Mouse (Mus musculus): ENCODE measurements at regions not wholly inside any gene's neighbourhood (a gene's known extent, or its start where the extent isn't known, plus 50 kb on each side); places are given as distances from the start of the nearest gene placed in this dataset.
A peak's percentile ranks its signal among the peaks of the same experiment; 100 is the strongest.

GRCm38 (mm10) chr12:27160063-27160686, 182.2 kb downstream of the Sox11 start:
- Histone ChIP-seq H3K27ac (replicated peaks; ENCODE audit: low read depth, low read length) (no peak overlapping the region), H3K27me3 (replicated peaks; ENCODE audit: control insufficient read depth, insufficient read depth, low read length) (no peaks in the 10 kb centered on the region), H3K9ac (ENCODE audit: low read depth, low read length) (peak overlapping the region; percentile 28; the same call in 1 of the 2 replicates), H3K4me3 (ENCODE audit: low read depth, low read length) (peak overlapping the region; percentile 9; the same call in 1 of the 2 replicates), H3K4me2 (ENCODE audit: low read depth, low read length) (peak overlapping the region; percentile 32), H3K36me3 (ENCODE audit: control insufficient read depth, insufficient read depth, low read length) (no peaks in the 10 kb centered on the region), H3K4me1 (ENCODE audit: control insufficient read depth, insufficient read depth, low read length) (0 out of 2 replicates have a peak, but pooled peaks cover 4% of the 10 kb centered on the region), H3K9me3 (ENCODE audit: control insufficient read depth, low read length) (no peaks in the 10 kb centered on the region)
- DNase-seq (ENCODE audit: low spot score) (no peak), ATAC-seq (ENCODE audit: low read depth) (no peak)
- 63% methylated on average over 18 of the region's 18 CpGs for WGBS

- ATAC-seq (ENCODE audit: low read depth) (no peak), DNase-seq (ENCODE audit: low spot score) (no peak)
- Histone ChIP-seq H3K4me3 (ENCODE audit: low read depth, low read length) (peak overlapping the region; percentile 9; the same call in 1 of the 2 replicates), H3K4me1 (ENCODE audit: control insufficient read depth, insufficient read depth, low read length) (0 out of 2 replicates have a peak, but pooled peaks cover 4% of the 10 kb centered on the region), H3K27ac (replicated peaks; ENCODE audit: low read depth, low read length) (no peak overlapping the region), H3K27me3 (replicated peaks; ENCODE audit: control insufficient read depth, insufficient read depth, low read length) (no peaks in the 10 kb centered on the region), H3K9ac (ENCODE audit: low read depth, low read length) (peak overlapping the region; percentile 28; the same call in 1 of the 2 replicates), H3K4me2 (ENCODE audit: low read depth, low read length) (peak overlapping the region; percentile 32), H3K9me3 (ENCODE audit: control insufficient read depth, low read length) (no peaks in the 10 kb centered on the region), H3K36me3 (ENCODE audit: control insufficient read depth, insufficient read depth, low read length) (no peaks in the 10 kb centered on the region)
- WGBS = 69% methylated on average over 8 of the region's 8 CpGs
These were observed 182.8 kb downstream of the Sox11 start for GRCm38 (mm10) chr12:27159416-27160062.

GRCm38 (mm10) chr12:27150871-27151853, 191.2 kb downstream of the Sox11 start:
- Histone ChIP-seq H3K4me2 (ENCODE audit: low read depth, low read length) (no peak overlapping the region), H3K27me3 (replicated peaks; ENCODE audit: control insufficient read depth, insufficient read depth, low read length) (no peaks in the 10 kb centered on the region), H3K9ac (ENCODE audit: low read depth, low read length) (no peak overlapping the region), H3K27ac (replicated peaks; ENCODE audit: low read depth, low read length) (peak overlapping the region; percentile 46; the same call in 1 of the 2 replicates), H3K4me1 (ENCODE audit: control insufficient read depth, insufficient read depth, low read length) (peaks cover 15% of the 10 kb centered on the region), H3K36me3 (ENCODE audit: control insufficient read depth, insufficient read depth, low read length) (no peaks in the 10 kb centered on the region), H3K4me3 (ENCODE audit: low read depth, low read length) (no peak overlapping the region), H3K9me3 (ENCODE audit: control insufficient read depth, low read length) (no peaks in the 10 kb centered on the region)
- 18% methylated on average over 13 of the region's 13 CpGs for WGBS
- ATAC-seq (ENCODE audit: low read depth) (peak; percentile 87), DNase-seq (ENCODE audit: low spot score) (peak; percentile 71)

GRCm38 (mm10) chr12:27143310-27143709, 199.1 kb downstream of the Sox11 start:
- ATAC-seq (ENCODE audit: low read depth) (no peak), DNase-seq (ENCODE audit: low spot score) (no peak)
- Histone ChIP-seq H3K27ac (replicated peaks; ENCODE audit: low read depth, low read length) (no peak overlapping the region), H3K36me3 (ENCODE audit: control insufficient read depth, insufficient read depth, low read length) (no peaks in the 10 kb centered on the region), H3K4me1 (ENCODE audit: control insufficient read depth, insufficient read depth, low read length) (peaks cover 23% of the 10 kb centered on the region), H3K4me3 (ENCODE audit: low read depth, low read length) (no peak overlapping the region), H3K4me2 (ENCODE audit: low read depth, low read length) (no peak overlapping the region), H3K9ac (ENCODE audit: low read depth, low read length) (no peak overlapping the region), H3K9me3 (ENCODE audit: control insufficient read depth, low read length) (no peaks in the 10 kb centered on the region), H3K27me3 (replicated peaks; ENCODE audit: control insufficient read depth, insufficient read depth, low read length) (no peaks in the 10 kb centered on the region)
- 83% methylated on average over 8 of the region's 8 CpGs for WGBS

GRCm38 (mm10) chr12:27140335-27140702, 202.1 kb downstream of the Sox11 start:
- Histone ChIP-seq H3K4me2 (ENCODE audit: low read depth, low read length) (no peak overlapping the region), H3K9ac (ENCODE audit: low read depth, low read length) (no peak overlapping the region), H3K9me3 (ENCODE audit: control insufficient read depth, low read length) (no peaks in the 10 kb centered on the region), H3K27me3 (replicated peaks; ENCODE audit: control insufficient read depth, insufficient read depth, low read length) (no peaks in the 10 kb centered on the region), H3K4me3 (ENCODE audit: low read depth, low read length) (no peak overlapping the region), H3K27ac (replicated peaks; ENCODE audit: low read depth, low read length) (peak overlapping the region; percentile 31; the same call in 1 of the 2 replicates), H3K36me3 (ENCODE audit: control insufficient read depth, insufficient read depth, low read length) (no peaks in the 10 kb centered on the region), H3K4me1 (ENCODE audit: control insufficient read depth, insufficient read depth, low read length) (peaks cover 42% of the 10 kb centered on the region)
- DNase-seq (ENCODE audit: low spot score) (peak; percentile 91), ATAC-seq (ENCODE audit: low read depth) (peak; percentile 85)
- WGBS = 10% methylated on average over 5 of the region's 5 CpGs

GRCm38 (mm10) chr12:27139683-27140334, 202.6 kb downstream of the Sox11 start:
- WGBS = 22% methylated on average over 11 of the region's 13 CpGs
- Histone ChIP-seq H3K4me3 (ENCODE audit: low read depth, low read length) (no peak overlapping the region), H3K27ac (replicated peaks; ENCODE audit: low read depth, low read length) (peak overlapping the region; percentile 73), H3K9me3 (ENCODE audit: control insufficient read depth, low read length) (no peaks in the 10 kb centered on the region), H3K4me1 (ENCODE audit: control insufficient read depth, insufficient read depth, low read length) (peaks cover 44% of the 10 kb centered on the region), H3K27me3 (replicated peaks; ENCODE audit: control insufficient read depth, insufficient read depth, low read length) (no peaks in the 10 kb centered on the region), H3K9ac (ENCODE audit: low read depth, low read length) (no peak overlapping the region), H3K36me3 (ENCODE audit: control insufficient read depth, insufficient read depth, low read length) (no peaks in the 10 kb centered on the region), H3K4me2 (ENCODE audit: low read depth, low read length) (no peak overlapping the region; the same call in 1 of the 2 replicates)
- ATAC-seq (ENCODE audit: low read depth) (peak; percentile 34; the same call in 1 of the 2 replicates), DNase-seq (ENCODE audit: low spot score) (peak; percentile 67)

GRCm38 (mm10) chr12:27138663-27139633, 203.4 kb downstream of the Sox11 start:
- DNase-seq (ENCODE audit: low spot score) = peak; percentile 58
- peak overlapping the region; percentile 6; the same call in 1 of the 2 replicates for H3K4me2 ChIP-seq (ENCODE audit: low read depth, low read length)

More at GRCm38 (mm10) chr12:27138663-27139633, 203.4 kb downstream of the Sox11 start:
- no peak; the same call in 1 of the 2 replicates for ATAC-seq (ENCODE audit: low read depth)
- WGBS = 35% methylated on average over 13 of the region's 13 CpGs
- Histone ChIP-seq H3K9ac (ENCODE audit: low read depth, low read length) (no peak overlapping the region), H3K27ac (replicated peaks; ENCODE audit: low read depth, low read length) (peak overlapping the region; percentile 73), H3K9me3 (ENCODE audit: control insufficient read depth, low read length) (no peaks in the 10 kb centered on the region), H3K4me3 (ENCODE audit: low read depth, low read length) (no peak overlapping the region), H3K27me3 (replicated peaks; ENCODE audit: control insufficient read depth, insufficient read depth, low read length) (no peaks in the 10 kb centered on the region), H3K4me1 (ENCODE audit: control insufficient read depth, insufficient read depth, low read length) (peaks cover 44% of the 10 kb centered on the region), H3K36me3 (ENCODE audit: control insufficient read depth, insufficient read depth, low read length) (no peaks in the 10 kb centered on the region)
